Mouse (Mus musculus) forebrain, embryonic 14.5 days (tissue): ENCODE results near the gene Plcl1. TPM values are rescaled to one million over a fixed set of nuclear protein-coding genes. Genes with fewer than 3 reads are reported as not detected.

ENCODE experiments used
- ATAC-seq: fragments of 200-750 bp; cut with Nextera tagmentation; 2 replicates; pipeline ENCODE4 v1.8.0; 2017; ENCODE audit warnings: mild to moderate bottlenecking, moderate library complexity
- DNase-seq: peaks from one replicate; pipeline ENCODE4 v3.0.0-alpha.2; 2015; ENCODE audit warnings: low spot score
- H3K27ac ChIP-seq: fragments of 300-500 bp; sonication (generic); 2 replicates; pipeline ENCODE4 v1.5.1; 2014; ENCODE audit warnings: low read depth, mild to moderate bottlenecking, control low read depth, low read length, moderate library complexity
- H3K27me3 ChIP-seq: fragments of 300-500 bp; sonication (generic); replicated peaks from 2 replicates; pipeline ENCODE4 v1.6.1; 2014; ENCODE audit warnings: low read length, control low read depth, mixed read lengths; ENCODE audit not compliant: control insufficient read depth, insufficient read depth
- H3K36me3 ChIP-seq: fragments of 300-500 bp; sonication (generic); 2 replicates; pipeline ENCODE4 v1.6.1; 2014; ENCODE audit warnings: low read length, control low read depth; ENCODE audit not compliant: control insufficient read depth, insufficient read depth
- H3K4me1 ChIP-seq: fragments of 300-500 bp; sonication (generic); 2 replicates; pipeline ENCODE4 v1.6.1; 2014; ENCODE audit warnings: antibody characterized with exemption, low read length, control low read depth; ENCODE audit not compliant: control insufficient read depth, insufficient read depth
- H3K4me2 ChIP-seq: fragments of 300-500 bp; sonication (generic); 2 replicates; pipeline ENCODE4 v1.6.1; 2014; ENCODE audit warnings: mild to moderate bottlenecking, control low read depth, low read length
- H3K4me3 ChIP-seq: fragments of 300-500 bp; sonication (generic); 2 replicates; pipeline ENCODE4 v1.5.1; 2014; ENCODE audit warnings: low read depth, low read length, control low read depth
- H3K9ac ChIP-seq: fragments of 300-500 bp; sonication (generic); 2 replicates; pipeline ENCODE4 v1.6.1; 2014; ENCODE audit warnings: mild to moderate bottlenecking, low read length, control low read depth, moderate library complexity
- H3K9me3 ChIP-seq: fragments of 300-500 bp; sonication (generic); replicated peaks from 2 replicates; pipeline ENCODE4 v1.6.1; 2016; ENCODE audit warnings: low read length, control low read depth, mixed read lengths; ENCODE audit not compliant: control insufficient read depth
- WGBS: fragments of 180-500 bp; shearing (Covaris S2); extraction: QIAGEN DNeasy Blood & Tissue Kit; methylation state at CpG from one replicate; pipeline ENCODE4 v1.1.7; 2014; 5-methylcytosine and 5-hydroxymethylcytosine counted together
- polyA plus RNA-seq: library from polyadenylated mRNA; unstranded; fragments of >200 nt; fragmentation: Nextera tagmentation; extraction: Ambion mirVana; gene quantifications from 2 replicates; pipeline ENCODE4 v1.2.1, GENCODE M21; 2014

Gene Plcl1
- polyA plus RNA-seq, 1 experiment from 2014 or later = 2.6 TPM

DNA sequence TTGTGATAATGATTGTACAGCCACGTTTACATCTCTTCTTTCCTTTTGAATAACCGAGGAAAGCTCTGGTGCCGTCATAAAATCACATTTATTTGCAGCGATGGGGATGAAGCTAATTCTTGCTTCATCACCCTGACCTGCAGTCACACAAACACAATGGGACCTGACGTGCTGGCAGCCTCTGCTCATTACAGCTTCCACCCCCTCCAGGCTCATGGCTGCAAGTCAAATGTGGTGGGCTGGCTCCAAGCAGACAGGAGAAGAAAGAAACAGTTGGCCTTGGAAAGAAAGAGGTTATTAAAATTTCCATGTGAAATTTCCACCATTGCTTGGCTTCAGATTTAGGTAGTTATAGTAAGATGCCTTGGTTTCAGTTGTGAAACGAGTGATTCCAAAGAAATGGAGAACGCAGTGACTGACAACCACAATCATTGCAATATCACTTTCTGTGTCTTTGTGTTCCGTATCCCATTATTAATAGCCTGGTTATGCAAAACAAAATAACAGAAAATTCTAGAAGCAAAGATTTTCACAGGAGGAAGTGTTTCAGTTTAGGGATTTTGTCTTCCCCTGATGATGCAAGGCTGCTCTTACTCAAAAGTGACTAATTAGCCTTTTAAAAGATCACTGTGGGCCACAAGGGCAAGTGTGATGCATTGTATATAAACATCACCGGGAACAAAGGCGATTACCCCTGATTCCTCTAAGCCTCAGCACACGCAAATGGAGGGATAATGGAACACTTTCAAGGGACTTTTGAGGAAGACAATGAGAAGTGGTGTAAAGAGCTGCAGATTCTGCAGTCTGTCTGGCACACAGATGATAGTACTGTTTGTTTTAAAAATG, 260.3 kb downstream of the Plcl1 start:
- 5% methylated on average over 11 of the region's 11 CpGs for WGBS
- no peak overlapping the region for H3K4me3 ChIP-seq
- ATAC-seq (peak; percentile 93), DNase-seq (peak; percentile 86)
- peak overlapping the region; percentile 33 for H3K4me2 ChIP-seq
- no peaks in the 10 kb centered on the region for H3K36me3 ChIP-seq
- H3K4me1 ChIP-seq = peaks cover 27% of the 10 kb centered on the region
- peak overlapping the region; percentile 41; the same call in 1 of the 2 replicates for H3K9ac ChIP-seq
- H3K27ac ChIP-seq = peak overlapping the region; percentile 79
- no peaks in the 10 kb centered on the region for H3K27me3 ChIP-seq
- no peaks in the 10 kb centered on the region for H3K9me3 ChIP-seq

DNA sequence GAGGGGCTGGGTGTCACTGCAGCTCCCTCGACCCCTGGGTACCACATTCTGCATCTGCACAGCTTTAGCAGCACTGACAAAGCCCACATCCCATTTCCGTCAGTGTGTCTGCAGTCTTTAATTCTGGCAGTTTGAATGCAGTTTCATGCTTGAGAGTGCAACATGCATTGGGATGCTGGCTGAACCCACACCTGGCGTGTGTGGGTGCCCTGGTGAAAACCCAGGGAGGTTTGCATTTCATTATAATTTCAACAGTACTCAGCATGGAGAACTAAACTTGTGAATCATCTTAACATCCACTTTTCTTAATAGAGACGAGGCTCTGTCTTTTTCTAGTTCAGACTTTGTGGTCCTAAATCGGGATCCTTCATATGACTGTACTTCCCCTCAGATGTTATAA, 261.1 kb downstream of the Plcl1 start:
- peaks cover 27% of the 10 kb centered on the region for H3K4me1 ChIP-seq
- peak; percentile 44 for DNase-seq
- WGBS = 27% methylated on average over 5 of the region's 5 CpGs
- peak; percentile 8; the same call in 1 of the 2 replicates for ATAC-seq
- peak overlapping the region; percentile 79 for H3K27ac ChIP-seq
- peak overlapping the region; percentile 41; the same call in 1 of the 2 replicates for H3K9ac ChIP-seq
- no peaks in the 10 kb centered on the region for H3K9me3 ChIP-seq
- no peak overlapping the region for H3K4me3 ChIP-seq
- H3K36me3 ChIP-seq = no peaks in the 10 kb centered on the region
- H3K4me2 ChIP-seq = no peak overlapping the region
- H3K27me3 ChIP-seq = no peaks in the 10 kb centered on the region

DNA sequence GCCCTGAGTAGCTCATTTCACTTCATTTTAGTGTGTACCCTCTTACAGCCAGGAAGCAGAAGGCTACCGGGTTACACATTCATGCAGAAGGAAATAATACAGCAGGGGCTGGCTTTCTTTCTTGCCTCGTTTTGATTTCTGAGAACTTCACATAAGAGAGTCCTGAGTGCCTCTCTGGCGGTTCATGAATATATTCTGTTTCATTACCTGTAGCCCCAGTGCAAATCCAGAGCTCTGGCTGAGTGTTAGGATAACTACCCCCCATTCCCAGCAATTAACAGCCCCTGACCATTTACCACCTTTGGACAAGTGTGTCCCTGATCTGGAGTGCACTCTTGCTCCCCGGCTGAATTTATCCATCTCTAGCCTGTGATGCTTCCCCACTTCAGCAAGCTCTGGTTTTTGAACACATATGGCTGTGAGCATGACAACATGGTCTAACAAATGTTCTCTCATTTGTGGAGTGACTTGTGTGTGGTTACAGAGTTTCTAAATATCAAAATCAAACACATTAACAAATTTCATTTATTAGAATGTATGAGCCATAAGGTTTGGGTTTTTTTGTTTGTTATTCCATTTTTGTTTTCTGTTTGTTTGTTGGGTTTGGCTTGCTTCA, 263.0 kb downstream of the Plcl1 start:
- Histone ChIP-seq H3K9ac (no peak overlapping the region), H3K9me3 (no peaks in the 10 kb centered on the region), H3K27me3 (no peaks in the 10 kb centered on the region), H3K4me1 (peaks cover 27% of the 10 kb centered on the region), H3K36me3 (no peaks in the 10 kb centered on the region), H3K4me2 (no peak overlapping the region), H3K4me3 (no peak overlapping the region), H3K27ac (peak overlapping the region; percentile 39; the same call in 1 of the 2 replicates)
- DNase-seq = peak; percentile 28
- no peak for ATAC-seq
- 29% methylated on average over 4 of the region's 4 CpGs for WGBS

DNA sequence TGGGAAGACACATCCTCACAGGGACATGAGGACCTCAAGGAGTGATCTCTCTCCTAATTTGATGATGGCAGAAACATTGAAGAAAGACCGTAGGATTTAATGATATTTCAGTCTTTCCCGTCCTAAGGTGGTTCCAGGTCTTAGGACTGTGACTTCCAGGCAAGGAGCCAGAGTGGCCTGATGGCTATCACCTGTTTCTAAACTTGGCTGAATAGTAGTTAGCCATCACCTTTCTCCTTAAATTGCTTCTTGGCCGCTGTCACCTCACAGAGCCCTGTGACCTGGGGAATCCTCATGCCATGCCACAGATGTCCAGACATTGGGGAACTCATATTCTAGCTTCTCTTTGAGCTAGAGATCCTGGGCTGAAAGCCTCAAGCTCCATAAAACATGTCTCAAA, 277.0 kb downstream of the Plcl1 start:
- WGBS = 94% methylated on average over 3 of the region's 3 CpGs

DNA sequence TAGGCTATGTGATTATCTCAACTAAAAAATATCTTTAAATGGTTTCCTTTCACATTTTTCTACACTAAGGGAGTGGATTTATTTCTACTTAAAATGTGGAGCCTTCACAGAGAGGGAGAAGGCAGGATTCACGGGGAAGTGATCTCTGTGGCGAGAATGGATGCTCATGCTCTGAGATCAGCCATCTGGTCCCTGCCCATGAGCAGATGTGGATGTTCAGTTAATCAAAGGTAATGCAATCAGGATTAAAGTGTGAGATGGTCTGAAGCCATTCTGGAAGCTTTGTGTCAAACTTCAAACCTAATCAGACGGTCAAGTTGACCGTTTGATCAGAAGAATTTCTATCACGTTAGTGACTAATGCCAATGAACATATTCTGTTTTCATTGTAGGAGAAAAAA, 280.5 kb downstream of the Plcl1 start:
- Histone ChIP-seq H3K4me1 (no peaks in the 10 kb centered on the region), H3K9me3 (no peaks in the 10 kb centered on the region), H3K36me3 (no peaks in the 10 kb centered on the region), H3K27ac (no peak overlapping the region), H3K4me2 (no peak overlapping the region), H3K4me3 (no peak overlapping the region), H3K27me3 (no peaks in the 10 kb centered on the region), H3K9ac (no peak overlapping the region)
- ATAC-seq = no peak
- 76% methylated on average over 5 of the region's 5 CpGs for WGBS
- DNase-seq = no peak

More for the DNA sequence above, 277.0 kb downstream of the Plcl1 start:
- Histone ChIP-seq H3K9me3 (no peaks in the 10 kb centered on the region), H3K4me2 (no peak overlapping the region), H3K36me3 (no peaks in the 10 kb centered on the region), H3K27me3 (no peaks in the 10 kb centered on the region), H3K27ac (no peak overlapping the region), H3K9ac (no peak overlapping the region), H3K4me3 (no peak overlapping the region), H3K4me1 (no peaks in the 10 kb centered on the region)
- no peak for ATAC-seq
- no peak for DNase-seq

DNA sequence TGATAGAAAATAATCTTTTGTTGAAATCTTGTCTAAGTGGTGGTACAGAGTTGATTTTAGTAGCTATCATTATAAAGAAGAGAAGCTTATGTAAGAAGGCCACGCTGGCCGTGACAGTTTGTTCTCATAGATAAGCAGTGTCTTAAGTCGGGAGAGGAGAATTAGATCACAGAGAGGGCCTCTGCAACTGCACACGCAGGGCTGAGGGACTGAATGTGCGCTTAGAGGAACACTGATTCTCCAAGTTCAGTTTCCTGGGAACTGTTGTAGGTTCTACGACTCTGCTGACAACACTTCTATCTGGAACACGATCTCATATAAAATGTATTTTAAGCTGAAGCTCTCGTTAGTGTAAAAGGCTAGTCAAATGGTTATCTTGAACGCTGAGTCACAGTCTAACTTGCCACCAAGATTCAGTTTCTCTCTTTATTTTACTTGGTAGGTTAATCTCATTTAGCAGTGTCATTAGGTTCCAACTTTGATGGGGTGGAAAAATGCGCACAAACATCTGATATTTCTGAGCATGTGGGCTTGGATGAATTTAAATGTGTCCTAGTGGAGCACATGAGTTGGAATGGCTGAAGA, 288.0 kb downstream of the Plcl1 start:
- H3K9ac ChIP-seq = no peak overlapping the region
- no peak for DNase-seq
- 78% methylated on average over 10 of the region's 10 CpGs for WGBS

DNA sequence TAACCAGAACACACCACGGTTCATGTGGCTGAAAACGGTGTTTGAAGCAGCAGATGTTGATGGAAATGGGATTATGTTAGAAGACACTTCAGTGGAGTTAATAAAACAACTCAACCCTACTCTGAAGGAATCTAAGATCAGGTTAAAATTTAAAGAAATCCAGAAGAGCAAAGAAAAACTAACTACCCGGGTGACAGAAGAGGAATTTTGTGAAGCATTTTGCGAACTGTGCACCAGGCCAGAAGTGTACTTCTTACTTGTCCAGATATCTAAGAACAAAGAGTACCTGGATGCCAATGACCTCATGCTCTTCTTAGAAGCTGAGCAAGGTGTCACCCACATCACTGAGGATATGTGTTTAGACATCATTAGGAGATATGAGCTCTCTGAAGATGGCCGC, 290.5 kb downstream of the Plcl1 start:
- WGBS = 94% methylated on average over 5 of the region's 5 CpGs
- no peak overlapping the region for H3K9ac ChIP-seq
- no peak overlapping the region for H3K4me2 ChIP-seq

More for the DNA sequence above, 288.0 kb downstream of the Plcl1 start:
- H3K27ac ChIP-seq = no peak overlapping the region
- no peak for ATAC-seq
- no peaks in the 10 kb centered on the region for H3K36me3 ChIP-seq
- no peaks in the 10 kb centered on the region for H3K4me1 ChIP-seq
- no peak overlapping the region for H3K4me2 ChIP-seq
- no peak overlapping the region for H3K4me3 ChIP-seq
- H3K27me3 ChIP-seq = no peaks in the 10 kb centered on the region
- H3K9me3 ChIP-seq = no peaks in the 10 kb centered on the region

DNA sequence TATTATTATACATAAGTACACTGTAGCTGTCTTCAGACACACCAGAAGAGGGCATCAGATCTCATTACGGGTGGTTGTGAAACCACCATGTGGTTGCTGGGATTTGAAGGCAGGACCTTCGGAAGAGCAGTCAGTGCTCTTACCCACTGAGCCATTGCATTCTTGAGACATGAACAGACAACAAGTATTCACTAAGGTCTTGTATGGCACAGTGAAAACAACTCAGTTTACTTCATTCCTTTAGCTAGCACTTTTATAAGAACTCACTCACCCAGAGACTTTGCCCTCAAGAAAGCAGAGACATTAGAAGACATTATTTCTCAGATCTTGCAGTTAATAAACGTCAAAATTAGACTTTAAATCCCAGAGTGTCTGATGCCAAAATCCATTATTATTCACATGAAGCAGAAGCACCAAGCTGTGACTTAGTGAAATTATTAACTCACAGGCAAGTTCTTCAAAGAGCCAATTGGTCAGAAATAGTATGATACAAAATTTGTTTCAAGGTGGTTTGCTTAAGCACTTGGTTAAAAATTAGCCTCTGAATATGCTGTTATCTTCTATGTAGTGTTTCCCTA, 293.8 kb downstream of the Plcl1 start:
- Histone ChIP-seq H3K9ac (no peak overlapping the region), H3K36me3 (no peaks in the 10 kb centered on the region), H3K27ac (no peak overlapping the region), H3K4me2 (no peak overlapping the region), H3K4me3 (no peak overlapping the region), H3K4me1 (no peaks in the 10 kb centered on the region), H3K27me3 (no peaks in the 10 kb centered on the region), H3K9me3 (no peaks in the 10 kb centered on the region)
- WGBS = 70% methylated on average over 3 of the region's 3 CpGs
- ATAC-seq (no peak), DNase-seq (no peak)

More for the DNA sequence above, 290.5 kb downstream of the Plcl1 start:
- DNase-seq = no peak
- Histone ChIP-seq H3K27ac (no peak overlapping the region), H3K4me3 (no peak overlapping the region), H3K36me3 (no peaks in the 10 kb centered on the region), H3K27me3 (no peaks in the 10 kb centered on the region), H3K4me1 (no peaks in the 10 kb centered on the region), H3K9me3 (no peaks in the 10 kb centered on the region)
- ATAC-seq = no peak
